Mouse (Mus musculus) cerebellum, postnatal 4 days (tissue): Measurements from ENCODE around the gene Olfr1322.

Experiments used
- DNase-seq, 2 experiments: peaks; one replicate each; pipeline ENCODE4 v3.0.0; 2022; ENCODE audit warnings: low spot score in 2 of 2, mixed read lengths in 1 of 2

Olfr1322 gene

DNA sequence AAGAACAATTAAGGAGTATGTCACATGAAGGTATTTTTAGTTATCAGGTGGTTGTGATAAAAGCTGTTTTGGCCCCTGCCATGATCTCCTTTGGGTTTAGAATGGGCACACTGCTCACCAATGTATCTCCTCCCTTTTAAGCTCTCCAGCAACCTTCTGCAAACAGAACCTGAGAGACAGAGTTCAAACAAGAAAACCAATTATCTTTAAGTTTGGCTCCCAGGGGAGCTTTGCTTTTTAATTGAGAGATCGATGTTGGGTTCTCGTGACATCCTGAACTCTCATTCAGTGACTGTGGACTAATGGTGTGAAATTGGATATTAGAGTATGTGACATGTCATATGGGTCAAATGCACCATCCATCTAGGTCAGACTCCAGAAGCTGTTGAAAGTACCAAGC is at the start of gene Olfr1322:
Gene Olfr1322 (minus strand): TSS at position 101 of the 400 bp plus-strand sequence.
- DNase-seq = no peak

GRCm38 (mm10) chrX:49877651-49878349 is 13.5 kb downstream of the Olfr1322 start:
- no peak for DNase-seq
